Mouse (Mus musculus): ENCODE measurements around the gene Ifna16.

GRCm38 (mm10) chr4:88693392-88693791 is 16.7 kb upstream of the Ifna16 start:
- no peak for TF ChIP-seq POLR2A (IDR thresholded peaks at IDR 0.05; ENCODE audit: extremely low read depth, insufficient read depth, low read length)
- no peak for TF ChIP-seq CTCF (IDR thresholded peaks at IDR 0.05; ENCODE audit: low read depth, low read length)
